Mouse (Mus musculus): ENCODE results near the gene Grik3.

DNA sequence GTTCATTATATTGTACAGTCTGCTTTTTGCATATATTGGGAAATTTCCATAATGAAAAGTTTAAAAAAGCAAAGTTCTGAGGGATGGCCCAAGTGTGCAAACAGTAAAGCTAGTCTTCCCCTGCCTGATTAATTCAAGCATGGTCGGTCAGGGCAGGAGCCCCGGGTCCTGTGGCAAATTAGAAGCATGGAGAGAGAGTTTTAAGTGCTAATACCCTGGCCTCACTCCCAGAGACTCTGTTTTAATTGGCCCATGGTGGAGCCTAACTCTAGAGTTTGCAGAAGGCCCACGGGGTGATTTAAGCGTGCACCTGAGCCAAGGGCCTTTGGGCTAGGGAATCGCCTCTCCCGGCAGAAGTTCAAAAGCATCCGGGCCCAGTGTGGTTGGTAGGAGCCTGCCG is 215.2 kb downstream of the Grik3 start:
- no peak for TF ChIP-seq CTCF (IDR thresholded peaks at IDR 0.05; ENCODE audit: low read depth, low read length)
- TF ChIP-seq POLR2A (IDR thresholded peaks at IDR 0.05; ENCODE audit: insufficient read depth, low read length), result no peak
- no peak for TF ChIP-seq EP300 (IDR thresholded peaks at IDR 0.05; ENCODE audit: insufficient read depth, low read depth, low read length)

Measured in ES-Bruce4 (cell line).